Mouse (Mus musculus) liver, adult 2 months (tissue): Measurements from ENCODE around the gene Tssc4.

ENCODE experiments used
- CTCF ChIP-seq: fragments of 200-500 bp; IDR thresholded peaks from 2 replicates; pipeline ENCODE4 v1.5.1; 2011; ENCODE audit warnings: low read depth, low read length, control low read depth
- POLR2A ChIP-seq: fragments of 200-500 bp; IDR thresholded peaks from 2 replicates; pipeline ENCODE4 v1.6.1; 2011; ENCODE audit warnings: low read length, control low read depth; ENCODE audit not compliant: insufficient read depth; ENCODE audit errors: extremely low read depth

DNA sequence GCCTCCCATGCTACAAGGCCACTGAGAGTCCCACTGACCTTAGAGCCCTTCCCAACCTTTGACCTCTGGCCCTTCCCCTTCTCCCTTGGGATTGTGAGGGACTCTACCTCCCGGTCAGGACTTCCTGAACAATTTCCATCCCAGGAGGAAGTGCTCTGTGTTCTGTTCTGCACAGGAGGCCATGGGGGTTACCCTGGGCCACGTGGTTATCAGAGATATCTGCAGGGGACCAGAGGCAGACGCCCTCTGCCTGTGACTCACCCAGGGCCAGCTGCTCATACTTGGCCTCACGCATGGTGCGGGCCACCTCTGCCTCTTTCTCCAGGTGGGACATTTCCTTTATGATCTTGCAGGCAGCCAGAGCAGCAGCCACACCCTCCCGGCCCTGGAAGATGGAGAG lies 13.0 kb downstream of the Tssc4 start:
- no peak for TF ChIP-seq CTCF
- TF ChIP-seq POLR2A, result no peak
